Mouse (Mus musculus) kidney, postnatal 36 days (tissue): ENCODE measurements around the gene Pdlim5.
"Not testable (repeated sequence)": the region's sequence is repeated elsewhere in the genome, so short reads cannot be mapped to it uniquely, and the experiment has no call there.

Experiments used
- DNase-seq, 2 experiments: peaks; one replicate each; pipeline ENCODE4 v3.0.0; 2021 to 2022; ENCODE audit warnings: mixed read lengths in 2 of 2

Pdlim5 gene

GRCm38 (mm10) chr3:142395520-142396193 is at the start of gene Pdlim5:
Gene Pdlim5 (minus strand): TSS chr3:142395696.
- DNase-seq, result peak; percentile 92 to 96

- no peak for DNase-seq
Observed at GRCm38 (mm10) chr3:142443710-142444043, 48.2 kb upstream of the Pdlim5 start.

DNA sequence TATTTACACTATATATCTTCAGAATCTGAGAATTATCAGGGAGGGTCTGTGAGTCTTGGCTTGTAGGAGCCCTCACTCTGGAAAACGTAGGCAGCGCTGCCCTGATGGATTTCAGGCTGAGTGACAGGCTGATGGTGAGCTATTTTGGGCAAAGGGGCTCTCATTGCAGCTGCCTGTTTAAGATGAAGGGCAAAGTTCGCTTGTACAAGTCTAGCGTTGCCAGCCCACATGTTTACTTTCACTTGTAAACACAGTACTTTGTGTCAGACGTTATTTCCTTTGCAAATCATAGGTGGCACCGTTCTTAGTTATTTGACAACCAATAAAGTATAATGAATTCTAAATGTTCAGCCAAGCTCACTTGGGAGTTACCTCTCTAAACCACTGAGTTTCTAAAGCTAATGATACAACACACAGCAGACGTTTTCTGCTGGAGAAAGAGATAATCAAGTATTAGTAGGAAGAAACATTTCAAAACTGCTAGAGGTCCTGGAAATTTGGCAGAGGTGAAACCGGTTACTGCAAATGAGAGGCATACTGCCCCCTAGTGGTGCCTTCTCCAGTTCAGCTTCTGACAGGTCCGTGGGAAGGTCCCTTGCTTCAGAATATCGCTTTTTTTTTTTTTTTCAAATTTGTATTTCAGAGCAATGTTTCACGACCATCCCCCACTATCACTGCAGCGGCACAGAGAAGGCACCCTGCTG is 47.7 kb upstream of the Pdlim5 start:
- peak; percentile 94 to 98 for DNase-seq

DNA sequence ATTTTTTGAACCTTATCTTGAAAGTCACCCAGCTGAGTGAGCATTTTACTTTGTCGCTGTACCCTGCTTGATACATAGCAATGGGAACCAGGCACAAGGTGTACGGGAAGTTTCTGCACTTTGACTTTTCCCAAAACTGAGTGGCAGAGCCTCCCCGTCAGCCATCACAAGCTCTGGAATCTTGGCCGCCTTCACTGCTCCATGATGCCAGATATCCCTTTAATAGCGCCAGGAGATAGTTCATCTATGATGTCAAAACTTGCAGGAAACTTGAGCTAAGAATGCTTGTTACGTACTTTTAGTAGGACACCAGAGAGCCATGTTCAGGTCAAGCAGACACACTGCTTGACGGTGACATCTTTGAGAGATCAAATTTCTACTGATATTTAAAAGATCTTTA is 46.7 kb upstream of the Pdlim5 start:
- no peak for DNase-seq

GRCm38 (mm10) chr3:142441142-142441541 is 45.6 kb upstream of the Pdlim5 start:
- DNase-seq, result no peak

DNA sequence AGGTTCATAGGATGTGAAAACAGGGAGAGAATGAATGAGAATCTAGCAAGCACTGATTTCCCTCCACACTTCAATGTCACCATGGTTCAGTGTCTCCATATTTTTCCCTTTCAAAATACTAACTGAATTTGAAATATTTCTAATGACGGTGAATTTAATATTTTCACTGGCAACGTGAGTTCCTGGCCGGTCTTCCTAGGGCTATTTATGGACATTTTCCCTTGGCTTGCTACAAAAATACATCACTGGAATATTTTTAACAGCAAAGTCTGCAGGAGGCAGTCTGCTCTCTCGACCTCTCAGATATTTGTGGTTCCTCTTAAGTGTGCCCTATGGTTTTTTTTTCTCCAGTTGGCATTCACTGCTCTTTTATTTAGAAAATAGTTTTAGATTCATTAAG is 44.7 kb upstream of the Pdlim5 start:
- peak in 1 of 2 experiments; percentile 33 for DNase-seq

DNA sequence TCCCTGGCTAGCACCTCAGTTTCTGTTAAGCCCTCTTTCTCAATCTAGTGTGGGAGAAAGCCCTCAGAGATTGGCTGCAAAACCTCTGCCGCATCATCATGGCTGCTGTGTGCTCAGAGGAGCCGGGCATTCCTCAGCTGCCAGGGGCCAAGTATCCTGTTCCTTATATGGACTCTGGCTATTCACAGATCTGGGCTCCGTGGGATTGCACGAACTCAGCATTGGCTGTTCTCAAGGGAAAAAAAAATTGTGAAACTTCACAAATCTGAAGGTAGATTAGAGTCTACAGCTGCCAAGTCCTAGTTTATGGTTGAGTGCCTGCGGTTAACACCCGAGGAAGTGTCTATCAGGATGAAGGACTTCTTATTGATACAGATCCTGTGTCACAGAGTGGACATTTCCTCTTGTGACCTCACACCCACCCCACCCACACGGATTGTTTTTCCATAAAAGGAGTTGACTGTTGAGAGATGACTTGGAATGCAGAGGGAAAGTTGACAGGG is 44.1 kb upstream of the Pdlim5 start:
- DNase-seq, result peak; percentile 63 to 70

GRCm38 (mm10) chr3:142438630-142439029 is 43.1 kb upstream of the Pdlim5 start:
- not testable (repeated sequence) for DNase-seq

DNA sequence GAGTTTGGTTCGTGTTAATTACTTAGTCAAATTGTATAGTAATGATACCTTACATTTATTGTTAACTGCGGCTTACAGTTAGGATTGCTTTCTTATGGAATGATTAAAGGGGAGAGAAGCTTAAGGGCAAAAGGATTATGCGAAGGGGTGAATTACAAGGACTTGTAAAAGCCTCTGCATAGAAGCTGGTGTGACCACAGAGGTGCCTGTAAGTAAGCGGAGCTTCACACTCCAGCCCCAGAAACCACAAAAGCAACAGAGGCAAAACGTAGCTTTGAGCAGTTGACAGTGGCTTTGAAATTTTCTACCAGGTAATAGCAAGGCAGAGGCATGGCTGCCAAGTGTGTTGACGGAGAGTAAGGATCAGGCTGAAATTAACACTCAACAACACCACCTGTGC is 41.3 kb upstream of the Pdlim5 start:
- no peak for DNase-seq

GRCm38 (mm10) chr3:142436212-142436611 is 40.7 kb upstream of the Pdlim5 start:
- DNase-seq, result no peak

DNA sequence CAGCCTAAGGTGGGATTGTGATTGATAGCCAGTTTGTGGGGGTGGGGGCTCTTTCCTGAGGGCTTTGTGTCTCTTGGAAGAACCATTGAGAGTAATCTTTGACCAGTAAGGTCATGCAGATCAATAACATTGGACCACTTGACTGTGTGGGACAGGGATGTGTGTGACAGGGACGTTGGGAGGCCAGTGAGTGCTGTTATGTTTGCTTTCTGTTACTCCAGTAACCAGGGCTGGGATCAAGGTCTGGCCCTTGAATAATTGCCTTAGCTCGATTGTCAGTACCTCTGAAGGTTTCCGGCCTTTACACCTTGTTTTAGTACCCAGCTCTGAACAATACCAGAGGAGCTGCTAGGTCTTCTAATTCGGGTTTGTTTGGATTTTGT is 39.3 kb upstream of the Pdlim5 start:
- no peak for DNase-seq

- DNase-seq, result no peak
Observed at GRCm38 (mm10) chr3:142434127-142434785, 38.8 kb upstream of the Pdlim5 start.

- DNase-seq, result no peak
Observed at GRCm38 (mm10) chr3:142431481-142431880, 36.0 kb upstream of the Pdlim5 start.

GRCm38 (mm10) chr3:142430048-142430447 is 34.6 kb upstream of the Pdlim5 start:
- no peak for DNase-seq

DNA sequence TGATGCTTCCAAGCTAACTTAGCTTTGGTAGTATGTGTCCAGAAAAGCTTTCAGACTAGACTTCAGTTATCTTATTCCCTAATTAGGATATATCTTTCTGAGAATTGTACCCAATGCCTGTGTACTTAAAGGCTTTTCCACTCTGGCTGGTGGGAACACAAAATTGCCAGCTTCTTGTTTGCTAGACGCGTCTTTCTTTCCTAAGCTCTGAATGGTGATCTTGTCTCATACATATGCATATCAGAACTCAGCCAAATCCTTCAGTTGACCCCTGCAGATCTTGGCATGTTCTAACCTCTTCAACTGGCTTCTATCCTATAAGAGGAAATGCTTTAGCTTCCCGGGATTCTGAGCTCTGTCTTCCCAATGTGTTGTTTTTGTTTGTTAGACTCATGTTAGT is 31.3 kb upstream of the Pdlim5 start:
- no peak for DNase-seq

DNA sequence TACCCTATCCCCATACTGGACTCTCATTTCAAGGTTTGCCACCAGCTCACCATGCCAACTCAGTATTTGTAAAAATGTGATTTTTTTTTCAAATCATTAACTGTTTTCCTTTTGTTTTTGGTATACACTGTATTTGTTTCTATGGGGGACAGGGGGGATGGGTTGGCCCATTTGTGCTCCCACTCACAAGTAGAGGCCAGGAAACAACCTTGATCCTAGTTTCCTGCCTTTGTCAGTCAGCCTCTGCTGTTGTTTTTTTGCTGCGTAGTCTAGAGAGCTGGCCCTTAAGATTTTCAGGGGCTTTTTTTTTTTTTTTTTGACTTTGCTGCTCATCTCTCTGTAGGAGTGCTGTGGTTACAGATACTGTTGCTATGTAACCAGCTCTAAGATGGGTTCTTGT is 28.6 kb upstream of the Pdlim5 start:
- peak in 1 of 2 experiments; percentile 16 for DNase-seq

DNA sequence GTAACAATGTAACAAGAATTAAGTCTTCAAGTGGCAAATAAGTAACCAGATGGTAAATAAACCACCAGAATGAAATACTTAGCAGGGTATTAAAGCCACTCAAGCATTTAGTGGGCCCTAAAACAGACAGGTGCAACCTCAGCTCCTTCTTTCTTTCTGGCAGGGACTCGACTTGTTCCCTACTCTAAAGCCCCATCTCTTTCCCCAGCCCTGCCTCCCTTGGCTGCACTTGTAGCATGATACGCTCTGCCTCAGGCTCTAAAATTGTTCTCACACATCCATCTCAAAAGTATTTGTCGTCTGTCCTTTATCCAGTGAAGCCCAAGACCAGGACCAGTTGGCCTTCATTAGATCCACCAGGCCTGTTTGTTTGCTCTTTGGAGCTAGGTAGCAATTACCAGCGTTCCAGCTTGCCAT is 28.0 kb upstream of the Pdlim5 start:
- peak; percentile 45 to 66 for DNase-seq

- peak in 1 of 2 experiments; percentile 13 for DNase-seq
Observed at GRCm38 (mm10) chr3:142422229-142422628, 26.7 kb upstream of the Pdlim5 start.

DNA sequence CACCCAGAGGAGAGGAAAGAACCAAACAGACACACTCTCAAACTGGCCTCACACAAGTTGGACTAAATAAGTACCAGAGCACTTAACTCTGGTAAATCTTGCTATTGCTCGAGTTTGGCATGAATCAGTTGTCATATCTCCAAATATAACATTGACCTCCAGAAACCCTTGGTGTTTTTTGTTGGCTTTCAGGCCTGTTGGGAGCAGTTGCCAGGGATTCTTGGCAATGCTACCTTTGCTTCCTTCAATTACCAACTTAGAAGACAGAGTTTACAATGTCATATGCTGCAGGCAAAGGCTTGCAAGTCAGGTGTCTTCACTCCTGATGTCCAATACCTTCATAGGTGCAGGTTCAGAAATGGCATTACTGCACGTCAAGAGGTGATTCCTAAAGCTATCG is 26.0 kb upstream of the Pdlim5 start:
- DNase-seq, result no peak

DNA sequence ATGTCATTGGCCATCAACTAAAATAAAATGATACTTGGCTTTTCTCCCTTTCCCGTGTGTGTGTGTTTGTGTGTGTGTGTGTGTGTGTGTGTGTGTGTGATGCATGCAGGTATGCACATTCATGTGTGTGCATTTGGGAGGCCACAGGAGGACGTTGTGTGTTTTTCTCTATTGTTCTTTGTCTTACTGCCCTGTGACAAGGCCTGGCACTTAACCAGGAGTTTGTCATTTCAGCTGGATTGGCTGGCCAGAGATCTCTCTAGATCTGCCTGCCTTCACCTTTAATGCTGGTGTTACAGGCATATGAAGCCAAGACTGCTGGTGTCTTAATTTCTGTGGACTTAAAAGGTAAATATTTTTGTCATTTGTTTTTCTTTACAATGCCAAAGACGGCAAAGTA is 22.5 kb upstream of the Pdlim5 start:
- DNase-seq, result no peak

GRCm38 (mm10) chr3:142413345-142413885 is 17.9 kb upstream of the Pdlim5 start:
- no peak for DNase-seq

GRCm38 (mm10) chr3:142410930-142411329 is 15.4 kb upstream of the Pdlim5 start:
- DNase-seq, result no peak

DNA sequence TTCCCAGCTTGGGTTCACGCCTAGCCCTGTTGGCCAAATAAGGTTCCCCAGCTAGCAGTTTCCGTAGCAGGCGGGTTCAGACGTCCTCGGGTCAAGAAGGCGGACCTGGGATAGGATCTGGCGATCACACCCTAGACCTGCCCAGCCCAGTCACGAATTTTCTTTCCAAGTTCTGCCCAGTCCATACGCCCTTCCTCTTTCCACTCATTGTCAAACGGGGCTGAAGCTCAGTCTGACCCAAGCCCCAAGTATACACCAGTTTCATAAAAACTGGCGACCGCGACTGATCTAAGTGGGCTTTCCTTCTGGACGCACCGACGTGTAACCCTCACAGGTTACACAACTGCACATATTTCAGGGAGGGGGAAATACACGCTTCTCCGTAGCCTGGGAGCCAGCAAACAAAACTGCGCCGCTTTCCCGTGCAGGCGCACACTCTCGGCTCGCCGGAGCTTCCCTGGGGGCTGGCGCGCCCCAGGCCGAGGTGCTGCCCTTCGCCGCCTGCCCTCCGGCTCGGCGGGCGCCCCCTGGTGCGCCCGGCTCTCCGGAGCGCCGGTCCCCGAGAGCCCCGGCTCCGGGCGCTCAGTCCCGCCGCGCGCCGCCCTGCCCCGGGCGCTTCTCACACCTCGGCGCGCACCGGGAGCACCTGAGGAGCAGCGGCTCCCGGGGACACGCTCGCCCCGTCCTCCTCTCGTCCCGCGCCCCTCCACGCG is 544 bp downstream of the Pdlim5 start:
- DNase-seq, result peak; percentile 83 to 89
